Mouse (Mus musculus) cerebellum, postnatal 25 days (tissue): ENCODE results near the gene Svs3a.
"Not testable (repeated sequence)": the region's sequence is repeated elsewhere in the genome, so short reads cannot be mapped to it uniquely, and the experiment has no call there.

Experiments used
- DNase-seq, 2 experiments: peaks; one replicate each; pipeline ENCODE4 v3.0.0; 2021; ENCODE audit warnings: mixed read lengths in 2 of 2

Gene Svs3a

DNA sequence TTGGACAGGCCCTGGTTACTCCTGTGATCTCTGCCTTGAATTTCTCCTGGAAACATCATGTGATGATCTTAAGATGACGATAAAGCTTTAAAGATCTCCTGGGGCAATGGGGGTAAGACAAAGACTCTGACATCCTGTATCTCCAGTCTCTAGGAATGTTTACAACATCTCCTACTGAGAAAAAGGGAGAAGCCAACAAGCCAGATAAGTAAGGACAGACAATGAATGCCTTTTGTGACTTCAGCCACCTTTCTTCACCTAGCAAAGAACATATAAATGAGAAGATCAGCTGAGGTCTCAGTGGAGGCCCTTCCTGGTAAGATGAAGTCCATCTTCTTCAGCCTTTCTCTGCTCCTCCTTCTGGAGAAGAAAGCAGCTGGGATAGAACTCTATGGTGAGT is at the start of gene Svs3a:
TSS of gene Svs3a (plus strand) at position 301 of the 400 bp plus-strand sequence.
- DNase-seq = not testable (repeated sequence)

DNA sequence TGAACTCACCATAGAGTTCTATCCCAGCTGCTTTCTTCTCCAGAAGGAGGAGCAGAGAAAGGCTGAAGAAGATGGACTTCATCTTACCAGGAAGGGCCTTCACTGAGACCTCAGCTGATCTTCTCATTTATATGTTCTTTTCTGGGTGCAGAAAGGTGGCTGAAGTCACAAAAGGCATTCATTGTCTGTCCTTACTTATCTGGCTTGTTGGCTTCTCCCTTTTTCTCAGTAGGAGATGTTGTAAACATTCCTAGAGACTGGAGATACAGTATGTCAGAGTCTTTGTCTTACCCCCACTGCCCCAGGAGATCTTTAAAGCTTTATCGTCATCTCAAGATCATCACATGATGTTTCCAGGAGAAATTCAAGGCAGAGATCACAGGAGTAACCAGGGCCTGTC is 32.5 kb upstream of the Svs3a start, which contains the start of gene Svs3b:
TSS of gene Svs3b (minus strand) at position 101 of the 400 bp plus-strand sequence.
- not testable (repeated sequence) for DNase-seq

DNA sequence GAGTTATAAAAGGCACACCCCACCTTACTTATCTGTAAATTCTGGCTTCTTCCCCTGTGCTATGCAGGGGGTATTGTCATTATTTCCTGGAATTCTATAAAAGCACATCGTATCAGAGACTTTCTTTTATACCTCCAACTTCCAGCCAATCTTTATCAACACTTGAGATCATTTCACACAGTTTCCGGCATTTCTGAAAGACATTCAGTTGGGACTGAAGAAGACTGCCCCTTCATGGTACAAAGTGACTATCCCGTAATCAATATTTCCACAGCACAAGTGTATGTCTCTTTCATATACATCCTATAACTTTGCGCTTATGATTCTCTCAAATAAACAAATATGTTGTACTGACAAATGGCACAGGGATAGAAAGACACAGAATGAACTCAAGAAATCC is 10.7 kb upstream of the Svs3a start, which contains the start of gene Svs4:
TSS of gene Svs4 (minus strand) at position 101 of the 400 bp plus-strand sequence.
- DNase-seq = no peak

DNA sequence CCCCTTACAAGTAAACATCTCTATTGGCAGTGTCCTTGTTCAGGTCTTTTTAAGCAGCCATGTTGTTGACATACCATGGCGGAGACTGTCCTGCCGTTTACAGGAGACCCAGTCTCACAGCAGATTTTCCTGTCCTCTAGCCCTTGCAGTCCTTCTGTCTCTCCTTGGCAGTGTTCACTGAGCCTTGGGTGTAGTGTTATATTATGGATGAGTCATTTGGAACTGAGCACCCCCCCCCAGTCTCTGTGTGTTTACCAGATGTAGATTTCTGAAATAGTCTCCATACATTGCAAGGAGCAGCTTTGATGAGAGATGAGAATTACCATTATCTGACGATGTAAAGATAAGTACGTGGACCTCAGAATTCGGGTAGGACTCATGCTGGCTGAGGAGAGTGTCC is 23.5 kb downstream of the Svs3a start:
- no peak for DNase-seq

DNA sequence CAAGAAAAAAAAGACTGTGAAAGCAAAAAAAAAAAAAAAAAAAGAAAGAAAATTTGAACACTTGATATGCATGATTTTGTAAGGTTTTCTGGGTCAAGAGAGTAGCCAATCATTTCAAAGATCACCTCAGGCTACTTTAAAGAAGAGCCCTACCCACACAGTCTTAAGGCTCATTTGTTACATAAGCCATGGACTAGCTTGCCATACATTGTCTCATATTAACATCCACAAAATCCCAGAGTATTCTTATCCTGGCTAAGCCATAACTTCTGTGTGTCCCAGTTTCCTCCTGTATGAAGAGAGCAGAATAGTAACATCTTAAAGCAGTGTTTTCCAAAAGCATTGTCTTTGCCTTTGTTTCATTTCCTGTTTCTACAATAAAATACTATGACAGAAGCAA is 26.4 kb downstream of the Svs3a start:
- not testable (repeated sequence) for DNase-seq

DNA sequence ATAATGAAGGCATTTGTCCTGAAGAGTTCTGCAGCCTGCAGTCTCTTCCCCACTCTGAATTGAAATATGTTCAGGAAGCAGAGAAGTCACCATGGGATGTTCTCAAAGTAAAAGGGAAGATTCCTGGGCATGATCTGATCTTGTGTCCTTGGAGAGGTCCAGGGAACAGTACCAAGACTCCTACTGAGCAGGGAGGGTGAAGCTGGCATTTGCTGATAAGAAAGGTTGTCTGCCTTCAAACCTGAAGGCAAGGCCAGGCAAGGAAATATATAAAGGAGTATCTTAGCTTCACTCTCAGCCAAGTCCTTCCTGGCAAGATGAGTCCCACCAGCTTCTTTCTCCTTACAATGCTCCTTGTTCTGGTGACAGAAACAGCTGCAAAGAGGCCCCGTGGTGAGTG is 27.4 kb downstream of the Svs3a start, which contains the start of gene Svs6:
TSS of gene Svs6 (plus strand) at position 301 of the 400 bp plus-strand sequence.
- not testable (repeated sequence) for DNase-seq

DNA sequence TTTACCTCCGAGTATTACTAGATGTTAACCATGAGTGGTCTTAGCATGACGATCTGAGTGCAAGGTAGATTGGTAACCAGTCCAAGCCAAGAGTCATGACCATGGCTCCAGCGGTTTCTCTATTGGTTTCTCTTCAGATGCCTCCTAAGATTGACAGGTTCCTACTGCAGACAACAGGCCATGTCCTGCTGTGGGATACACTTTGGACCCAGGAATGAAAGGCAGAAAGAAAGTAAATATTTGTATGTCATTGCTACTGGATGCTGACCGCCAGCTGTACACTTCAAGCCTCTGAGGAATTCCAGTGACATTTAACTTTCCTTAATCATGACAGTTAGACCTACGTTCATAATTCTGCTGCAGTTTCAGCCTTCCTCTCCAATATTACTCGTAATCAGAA is 31.9 kb downstream of the Svs3a start:
- no peak for DNase-seq

DNA sequence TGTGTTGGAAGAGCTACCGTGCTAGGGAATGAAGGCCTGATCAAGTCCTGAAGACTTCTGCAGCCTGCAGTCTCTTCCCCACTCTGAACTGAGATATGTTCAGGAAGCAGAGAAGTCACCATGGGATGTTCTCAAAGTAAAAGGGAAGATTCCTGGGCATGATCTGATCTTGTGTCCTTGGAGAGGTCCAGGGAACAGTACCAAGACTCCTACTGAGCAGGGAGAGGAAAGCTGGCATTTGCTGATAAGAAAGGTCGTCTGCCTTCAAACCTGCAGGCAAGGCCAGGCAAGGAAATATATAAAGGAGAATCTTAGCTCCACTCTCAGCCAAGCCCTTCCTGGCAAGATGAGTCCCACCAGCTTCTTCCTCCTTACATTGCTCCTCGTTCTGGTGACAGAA is 43.4 kb downstream of the Svs3a start, which contains the start of gene Svs5:
TSS of gene Svs5 (plus strand) at position 301 of the 400 bp plus-strand sequence.
- DNase-seq = not testable (repeated sequence)
